Mouse (Mus musculus): Measurements from ENCODE around the gene Wfdc8. TPM values are rescaled to one million over a fixed set of nuclear protein-coding genes. Genes with fewer than 3 reads are reported as not detected.

The Wfdc8 gene
- polyA plus RNA-seq, 1 experiment from 2014 or later: not detected

DNA sequence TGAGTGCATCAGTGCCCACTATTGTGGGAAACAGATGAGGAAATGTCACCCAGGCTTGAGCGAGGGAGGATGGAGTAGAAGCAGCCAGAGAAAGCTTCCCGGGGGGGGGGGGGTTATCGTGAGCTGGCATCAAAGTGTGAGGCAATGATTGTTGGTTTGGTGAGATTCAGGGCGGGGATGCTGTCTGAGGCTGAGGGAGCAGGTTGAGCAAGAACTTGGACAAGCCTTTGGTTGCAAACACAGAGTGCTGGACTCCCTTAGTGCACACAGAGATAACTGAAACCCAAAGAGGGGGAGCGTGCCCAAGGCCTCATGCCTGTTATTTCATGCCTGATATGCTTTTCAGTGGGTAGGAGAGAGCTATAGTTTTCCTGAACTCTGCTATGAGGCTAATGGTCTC lies 46.0 kb downstream of the Wfdc8 start:
- H3K4me1 ChIP-seq (replicated peaks; ENCODE audit: control insufficient read depth, insufficient read depth, low read length): peaks cover 6% of the 10 kb centered on the region; the same call in 1 of the 2 replicates
- H3K36me3 ChIP-seq (ENCODE audit: control insufficient read depth, insufficient read depth, low read length): peaks cover 9% of the 10 kb centered on the region; the same call in 1 of the 2 replicates
- no peak overlapping the region for H3K4me2 ChIP-seq (ENCODE audit: low read depth, low read length)
- ATAC-seq (ENCODE audit: low read depth): no peak
- 77% methylated on average over 5 of the region's 5 CpGs for WGBS
- H3K4me3 ChIP-seq (ENCODE audit: low read length): no peak overlapping the region
- H3K27ac ChIP-seq (ENCODE audit: low read length): no peak overlapping the region
- no peaks in the 10 kb centered on the region for H3K9me3 ChIP-seq (ENCODE audit: control insufficient read depth, low read length)
- no peak overlapping the region for H3K9ac ChIP-seq (ENCODE audit: low read length)
- no peaks in the 10 kb centered on the region for H3K27me3 ChIP-seq (ENCODE audit: control insufficient read depth, insufficient read depth, low read depth, low read length)

DNA sequence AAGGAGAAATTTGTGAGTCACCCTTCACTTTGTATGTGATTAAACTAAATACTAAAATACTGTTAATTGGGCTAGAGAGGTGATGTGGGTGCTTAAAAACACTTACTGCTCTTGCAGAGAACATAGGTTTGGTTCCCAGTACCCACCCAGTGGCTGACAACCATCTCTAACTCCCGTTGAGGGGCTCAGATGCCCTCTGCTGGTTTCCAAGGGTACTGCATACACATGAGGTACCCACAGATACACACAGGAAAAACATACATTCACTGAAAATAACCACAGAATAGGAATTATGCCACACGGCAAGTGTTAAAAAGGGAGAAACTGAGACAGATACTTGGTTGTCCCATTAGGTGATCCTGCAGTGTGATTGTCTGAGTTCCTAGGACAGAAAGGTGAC lies 46.4 kb downstream of the Wfdc8 start:
- Histone ChIP-seq H3K36me3 (ENCODE audit: control insufficient read depth, insufficient read depth, low read length) (peaks cover 9% of the 10 kb centered on the region; the same call in 1 of the 2 replicates), H3K4me1 (replicated peaks; ENCODE audit: control insufficient read depth, insufficient read depth, low read length) (peaks cover 6% of the 10 kb centered on the region; the same call in 1 of the 2 replicates), H3K4me2 (ENCODE audit: low read depth, low read length) (no peak overlapping the region), H3K27ac (ENCODE audit: low read length) (no peak overlapping the region), H3K9me3 (ENCODE audit: control insufficient read depth, low read length) (no peaks in the 10 kb centered on the region), H3K9ac (ENCODE audit: low read length) (no peak overlapping the region), H3K27me3 (ENCODE audit: control insufficient read depth, insufficient read depth, low read depth, low read length) (no peaks in the 10 kb centered on the region; the same call in 1 of the 2 replicates), H3K4me3 (ENCODE audit: low read length) (no peak overlapping the region)
- no peak for ATAC-seq (ENCODE audit: low read depth)
- WGBS: 80% methylated on average over 2 of the region's 2 CpGs

- Histone ChIP-seq H3K4me1 (replicated peaks; ENCODE audit: control insufficient read depth, insufficient read depth, low read length) (peaks cover 8% of the 10 kb centered on the region), H3K27me3 (ENCODE audit: control insufficient read depth, insufficient read depth, low read depth, low read length) (no peaks in the 10 kb centered on the region; the same call in 1 of the 2 replicates), H3K4me3 (ENCODE audit: low read length) (peak overlapping the region; percentile 54), H3K9me3 (ENCODE audit: control insufficient read depth, low read length) (no peaks in the 10 kb centered on the region), H3K36me3 (ENCODE audit: control insufficient read depth, insufficient read depth, low read length) (peaks cover 9% of the 10 kb centered on the region; the same call in 1 of the 2 replicates), H3K27ac (ENCODE audit: low read length) (no peak overlapping the region), H3K9ac (ENCODE audit: low read length) (peak overlapping the region; percentile 72), H3K4me2 (ENCODE audit: low read depth, low read length) (peak overlapping the region; percentile 75)
- ATAC-seq (ENCODE audit: low read depth): no peak
- WGBS: 65% methylated on average over 5 of the region's 5 CpGs
Measured at GRCm38 (mm10) chr2:164564346-164564745, 49.1 kb downstream of the Wfdc8 start.

DNA sequence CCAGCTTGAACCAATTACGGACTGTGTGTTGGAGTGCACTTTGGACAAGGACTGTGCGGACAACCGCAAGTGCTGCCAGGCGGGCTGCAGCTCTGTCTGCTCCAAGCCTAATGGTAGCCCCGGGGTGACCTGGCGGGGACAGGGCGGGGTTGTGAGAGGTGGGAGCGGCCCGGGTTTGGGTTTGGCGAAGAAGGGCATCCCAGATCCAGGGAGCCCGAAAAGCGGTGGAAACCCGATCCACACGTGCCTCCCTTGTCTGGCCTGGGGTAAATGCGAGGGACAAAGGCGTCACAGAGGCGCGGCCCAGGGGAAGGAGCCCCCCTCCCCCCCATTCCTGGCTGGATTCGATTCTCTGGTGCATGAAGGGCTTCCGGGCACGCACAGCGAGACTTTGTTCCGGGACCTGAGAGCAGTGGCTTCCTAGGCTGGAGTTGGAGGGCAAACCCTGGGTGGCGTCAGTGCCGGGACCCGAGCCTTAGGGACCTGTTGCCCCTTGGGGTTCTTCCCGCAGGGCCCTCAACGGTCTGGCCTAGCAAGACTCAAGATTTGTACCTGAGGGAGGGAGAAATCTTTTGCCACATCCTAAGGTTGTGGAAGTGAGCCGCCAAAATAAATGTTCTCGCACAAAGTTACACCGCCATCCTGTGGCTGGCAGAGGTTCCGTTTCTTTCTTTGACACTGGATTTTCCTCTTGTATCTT lies 49.9 kb downstream of the Wfdc8 start:
- H3K9ac ChIP-seq (ENCODE audit: low read length): peak overlapping the region; percentile 72
- H3K36me3 ChIP-seq (ENCODE audit: control insufficient read depth, insufficient read depth, low read length): peaks cover 9% of the 10 kb centered on the region; the same call in 1 of the 2 replicates
- H3K4me3 ChIP-seq (ENCODE audit: low read length): peak overlapping the region; percentile 54
- H3K27me3 ChIP-seq (ENCODE audit: control insufficient read depth, insufficient read depth, low read depth, low read length): no peaks in the 10 kb centered on the region; the same call in 1 of the 2 replicates
- H3K4me2 ChIP-seq (ENCODE audit: low read depth, low read length): peak overlapping the region; percentile 75
- ATAC-seq (ENCODE audit: low read depth): peak; percentile 62
- under 1% methylated on average over 29 of the region's 32 CpGs for WGBS
- H3K4me1 ChIP-seq (replicated peaks; ENCODE audit: control insufficient read depth, insufficient read depth, low read length): peaks cover 8% of the 10 kb centered on the region
- H3K9me3 ChIP-seq (ENCODE audit: control insufficient read depth, low read length): no peaks in the 10 kb centered on the region
- H3K27ac ChIP-seq (ENCODE audit: low read length): peak overlapping the region; percentile 74

GRCm38 (mm10) chr2:164562391-164563188 lies 50.8 kb downstream of the Wfdc8 start, which contains the start of gene Wfdc2:
TSS of gene Wfdc2 (plus strand) at chr2:164562413.
- 2% methylated on average over 20 of the region's 24 CpGs for WGBS
- H3K9me3 ChIP-seq (ENCODE audit: control insufficient read depth, low read length): no peaks in the 10 kb centered on the region
- H3K4me2 ChIP-seq (ENCODE audit: low read depth, low read length): peak within 1 kb of the TSS; percentile 75
- H3K4me1 ChIP-seq (replicated peaks; ENCODE audit: control insufficient read depth, insufficient read depth, low read length): peaks cover 15% of the 10 kb centered on the region
- H3K4me3 ChIP-seq (ENCODE audit: low read length): peak within 1 kb of the TSS; percentile 54
- H3K27ac ChIP-seq (ENCODE audit: low read length): peak within 1 kb of the TSS; percentile 74
- peak; percentile 58 for ATAC-seq (ENCODE audit: low read depth)
- H3K27me3 ChIP-seq (ENCODE audit: control insufficient read depth, insufficient read depth, low read depth, low read length): no peaks in the 10 kb centered on the region; the same call in 1 of the 2 replicates
- peak within 1 kb of the TSS; percentile 72 for H3K9ac ChIP-seq (ENCODE audit: low read length)
- peaks cover 6% of the 10 kb centered on the region; the same call in 1 of the 2 replicates for H3K36me3 ChIP-seq (ENCODE audit: control insufficient read depth, insufficient read depth, low read length)

- Histone ChIP-seq H3K9me3 (ENCODE audit: control insufficient read depth, low read length) (no peaks in the 10 kb centered on the region), H3K9ac (ENCODE audit: low read length) (no peak overlapping the region), H3K27me3 (ENCODE audit: control insufficient read depth, insufficient read depth, low read depth, low read length) (no peaks in the 10 kb centered on the region; the same call in 1 of the 2 replicates), H3K4me2 (ENCODE audit: low read depth, low read length) (no peak overlapping the region), H3K27ac (ENCODE audit: low read length) (no peak overlapping the region), H3K4me3 (ENCODE audit: low read length) (no peak overlapping the region), H3K4me1 (replicated peaks; ENCODE audit: control insufficient read depth, insufficient read depth, low read length) (peaks cover 18% of the 10 kb centered on the region), H3K36me3 (ENCODE audit: control insufficient read depth, insufficient read depth, low read length) (no peaks in the 10 kb centered on the region)
- 79% methylated on average over 8 of the region's 8 CpGs for WGBS
- no peak for ATAC-seq (ENCODE audit: low read depth)
Measured at GRCm38 (mm10) chr2:164560106-164560505, 53.3 kb downstream of the Wfdc8 start.

GRCm38 (mm10) chr2:164558991-164559645 lies 54.3 kb downstream of the Wfdc8 start:
- Histone ChIP-seq H3K9ac (ENCODE audit: low read length) (peak overlapping the region; percentile 6; the same call in 1 of the 2 replicates), H3K4me3 (ENCODE audit: low read length) (no peak overlapping the region), H3K27me3 (ENCODE audit: control insufficient read depth, insufficient read depth, low read depth, low read length) (no peaks in the 10 kb centered on the region; the same call in 1 of the 2 replicates), H3K36me3 (ENCODE audit: control insufficient read depth, insufficient read depth, low read length) (no peaks in the 10 kb centered on the region), H3K27ac (ENCODE audit: low read length) (peak overlapping the region; percentile 71), H3K4me2 (ENCODE audit: low read depth, low read length) (no peak overlapping the region; the same call in 1 of the 2 replicates), H3K4me1 (replicated peaks; ENCODE audit: control insufficient read depth, insufficient read depth, low read length) (peaks cover 15% of the 10 kb centered on the region), H3K9me3 (ENCODE audit: control insufficient read depth, low read length) (no peaks in the 10 kb centered on the region)
- ATAC-seq (ENCODE audit: low read depth): peak; percentile 58
- 32% methylated on average over 16 of the region's 16 CpGs for WGBS

- Histone ChIP-seq H3K27ac (ENCODE audit: low read length) (peak overlapping the region; percentile 71), H3K4me3 (ENCODE audit: low read length) (no peak overlapping the region), H3K36me3 (ENCODE audit: control insufficient read depth, insufficient read depth, low read length) (no peaks in the 10 kb centered on the region), H3K4me1 (replicated peaks; ENCODE audit: control insufficient read depth, insufficient read depth, low read length) (peaks cover 12% of the 10 kb centered on the region), H3K4me2 (ENCODE audit: low read depth, low read length) (no peak overlapping the region), H3K27me3 (ENCODE audit: control insufficient read depth, insufficient read depth, low read depth, low read length) (no peaks in the 10 kb centered on the region; the same call in 1 of the 2 replicates), H3K9ac (ENCODE audit: low read length) (no peak overlapping the region), H3K9me3 (ENCODE audit: control insufficient read depth, low read length) (no peaks in the 10 kb centered on the region)
- ATAC-seq (ENCODE audit: low read depth): no peak
- 45% methylated on average over 8 of the region's 8 CpGs for WGBS
Measured at GRCm38 (mm10) chr2:164558426-164558825, 55.0 kb downstream of the Wfdc8 start.

Data from lung, embryonic 16.5 days (tissue).